Mouse (Mus musculus): ENCODE measurements around the gene Litaf.
A peak's percentile ranks its signal among the peaks of the same experiment; 100 is the strongest.

GRCm38 (mm10) chr16:11017807-11018595 is 48.0 kb downstream of the Litaf start:
- TF ChIP-seq CTCF (IDR thresholded peaks at IDR 0.05) (0 out of 2 replicates have a peak, but pooled peaks have one; percentile 5), EP300 (IDR thresholded peaks at IDR 0.05) (no peak)
